Mouse (Mus musculus) G1E (cell line): ENCODE results near the gene Akt2. TPM values are rescaled to one million over a fixed set of nuclear protein-coding genes. Genes with fewer than 3 reads are reported as not detected.

Experiments used
- ATAC-seq: 2 replicates; pipeline ENCODE4 v1.8.0; 2016; ENCODE audit warnings: mild to moderate bottlenecking; ENCODE audit not compliant: insufficient number of reproducible peaks, poor library complexity, low FRiP score, severe bottlenecking; ENCODE audit errors: extremely low read depth
- DNase-seq: peaks from one replicate; pipeline ENCODE4 v3.0.0; 2012; ENCODE audit warnings: low spot score
- H3K27me3 ChIP-seq: 2 replicates; pipeline ENCODE4 v1.6.1; 2012; ENCODE audit warnings: mild to moderate bottlenecking, low read length, inconsistent platforms; ENCODE audit not compliant: insufficient read depth
- H3K36me3 ChIP-seq: replicated peaks from 2 replicates; pipeline ENCODE3; 2012; ENCODE audit warnings: mild to moderate bottlenecking, inconsistent platforms
- H3K4me1 ChIP-seq: 2 replicates; pipeline ENCODE4 v1.6.1; 2012; ENCODE audit warnings: low read depth, low read length, inconsistent platforms, mixed read lengths; ENCODE audit not compliant: insufficient read depth
- H3K4me3 ChIP-seq: 2 replicates; pipeline ENCODE4 v1.5.1; 2012; ENCODE audit warnings: low read depth, mild to moderate bottlenecking, inconsistent platforms, low read length, moderate library complexity, mixed read lengths
- H3K9me3 ChIP-seq: replicated peaks from 2 replicates; pipeline ENCODE4 v1.6.1; 2012; ENCODE audit warnings: inconsistent platforms
- CTCF ChIP-seq: IDR thresholded peaks from 2 replicates; pipeline ENCODE4 v1.5.1; 2012; ENCODE audit warnings: low read depth, low read length, inconsistent platforms, mixed read lengths
- GATA1 ChIP-seq: IDR thresholded peaks from 2 replicates; pipeline ENCODE4 v1.6.1; 2012; ENCODE audit warnings: borderline replicate concordance, low read length, inconsistent platforms, mixed read lengths
- GATA2 ChIP-seq: IDR thresholded peaks from 2 replicates; pipeline ENCODE4 v1.6.1; 2012; ENCODE audit warnings: low read depth, low read length, inconsistent platforms, borderline replicate concordance
- POLR2AphosphoS5 ChIP-seq: IDR thresholded peaks from 2 replicates; pipeline ENCODE4 v1.6.1; 2012; ENCODE audit warnings: low read depth, low read length, inconsistent platforms; ENCODE audit not compliant: insufficient replicate concordance
- TAL1 ChIP-seq: conservative IDR thresholded peaks from 2 replicates; pipeline ENCODE4 v1.6.1; 2012; ENCODE audit warnings: low read depth, low read length, inconsistent platforms, mixed read lengths
- polyA plus RNA-seq: library from polyadenylated mRNA; stranded (reverse); fragments of >175 nt; gene quantifications from 2 replicates; pipeline ENCODE4 v1.2.3, GENCODE M21; 2012
- total RNA-seq, 2 experiments: library from RNA; stranded (forward) in 1 of 2; stranded (reverse) in 1 of 2; fragments of 200-1000 nt in 1 of 2; fragments of >200 nt in 1 of 2; fragmentation: Nextera tagmentation in 1 of 2; gene quantifications; 2 replicates each; pipeline ENCODE4 v1.2.3; 2014 to 2017

The Akt2 gene
- total and polyA plus RNA-seq, 3 experiments, result 41.7 to 69.0 (median 52.4) TPM

- peaks cover 88% of the 10 kb centered on the region for H3K36me3 ChIP-seq
- peak overlapping the region; percentile 53; the same call in 1 of the 2 replicates for H3K4me3 ChIP-seq
- no peak for DNase-seq
- H3K9me3 ChIP-seq, result no peaks in the 10 kb centered on the region
- TF ChIP-seq CTCF (no peak), GATA2 (no peak), GATA1 (no peak), TAL1 (no peak), POLR2AphosphoS5 (no peak)
- peaks cover 82% of the 10 kb centered on the region for H3K4me1 ChIP-seq
- no peak for ATAC-seq
- no peaks in the 10 kb centered on the region for H3K27me3 ChIP-seq
Measured at GRCm38 (mm10) chr7:27596586-27597503, 5.5 kb downstream of the Akt2 start.

GRCm38 (mm10) chr7:27598053-27598452 is 6.7 kb downstream of the Akt2 start:
- no peak for ATAC-seq
- no peak for DNase-seq
- H3K4me1 ChIP-seq, result peaks cover 72% of the 10 kb centered on the region
- H3K4me3 ChIP-seq, result no peak overlapping the region
- no peaks in the 10 kb centered on the region for H3K27me3 ChIP-seq
- H3K36me3 ChIP-seq, result peaks cover 97% of the 10 kb centered on the region
- TF ChIP-seq TAL1 (no peak), CTCF (no peak), POLR2AphosphoS5 (no peak), GATA2 (no peak), GATA1 (no peak)
- no peaks in the 10 kb centered on the region for H3K9me3 ChIP-seq

- peaks cover 57% of the 10 kb centered on the region for H3K4me1 ChIP-seq
- DNase-seq (no peak), ATAC-seq (no peak)
Measured at GRCm38 (mm10) chr7:27601628-27602027, 10.3 kb downstream of the Akt2 start.

GRCm38 (mm10) chr7:27602161-27602560 is 10.8 kb downstream of the Akt2 start:
- Histone ChIP-seq H3K9me3 (no peaks in the 10 kb centered on the region), H3K27me3 (no peaks in the 10 kb centered on the region), H3K4me3 (no peak overlapping the region), H3K4me1 (peaks cover 55% of the 10 kb centered on the region), H3K36me3 (peaks cover 97% of the 10 kb centered on the region)
- TF ChIP-seq GATA2 (no peak), CTCF (no peak), GATA1 (no peak), TAL1 (no peak), POLR2AphosphoS5 (no peak)
- DNase-seq, result no peak
- no peak for ATAC-seq

More at GRCm38 (mm10) chr7:27601628-27602027, 10.3 kb downstream of the Akt2 start:
- Histone ChIP-seq H3K9me3 (no peaks in the 10 kb centered on the region), H3K27me3 (no peaks in the 10 kb centered on the region), H3K36me3 (peaks cover 97% of the 10 kb centered on the region), H3K4me3 (no peak overlapping the region)
- TF ChIP-seq POLR2AphosphoS5, result no peak
- TF ChIP-seq GATA2, result no peak
- TF ChIP-seq TAL1, result no peak
- no peak for TF ChIP-seq CTCF
- no peak for TF ChIP-seq GATA1

GRCm38 (mm10) chr7:27602835-27603234 is 11.5 kb downstream of the Akt2 start:
- Histone ChIP-seq H3K36me3 (peaks cover 97% of the 10 kb centered on the region), H3K27me3 (no peaks in the 10 kb centered on the region), H3K4me1 (peaks cover 55% of the 10 kb centered on the region), H3K9me3 (no peaks in the 10 kb centered on the region), H3K4me3 (no peak overlapping the region)
- DNase-seq (no peak), ATAC-seq (no peak)
- TF ChIP-seq GATA1, result no peak
- no peak for TF ChIP-seq GATA2
- no peak for TF ChIP-seq POLR2AphosphoS5
- TF ChIP-seq CTCF, result no peak
- no peak for TF ChIP-seq TAL1

- DNase-seq, result no peak
- TF ChIP-seq TAL1 (no peak), CTCF (no peak), POLR2AphosphoS5 (no peak), GATA2 (no peak), GATA1 (no peak)
- Histone ChIP-seq H3K4me1 (peaks cover 52% of the 10 kb centered on the region), H3K4me3 (no peak overlapping the region), H3K36me3 (peaks cover 100% of the 10 kb centered on the region), H3K9me3 (no peaks in the 10 kb centered on the region), H3K27me3 (no peaks in the 10 kb centered on the region)
- no peak for ATAC-seq
Measured at GRCm38 (mm10) chr7:27604661-27605348, 13.5 kb downstream of the Akt2 start.
